Mouse (Mus musculus): Measurements from ENCODE around the gene Nphp4. TPM values are rescaled to one million over a fixed set of nuclear protein-coding genes. Genes with fewer than 3 reads are reported as not detected.
"Not testable (repeated sequence)": the region's sequence is repeated elsewhere in the genome, so short reads cannot be mapped to it uniquely, and the experiment has no call there.

Nphp4 gene
- polyA plus RNA-seq, 1 experiment from 2014 or later, result 6.5 TPM

- H3K27ac ChIP-seq, result peak overlapping the region; percentile 54
- H3K36me3 ChIP-seq (replicated peaks), result peaks cover 31% of the 10 kb centered on the region
- H3K4me3 ChIP-seq, result no peak overlapping the region
- DNase-seq (ENCODE audit: extremely low spot score, low spot score), result no peak
- 57% methylated on average over 37 of the region's 37 CpGs for WGBS
- H3K4me1 ChIP-seq, result peaks cover 30% of the 10 kb centered on the region
- no peaks in the 10 kb centered on the region for H3K9me3 ChIP-seq
- peaks cover 6% of the 10 kb centered on the region; the same call in 1 of the 2 replicates for H3K27me3 ChIP-seq (ENCODE audit: poor library complexity, severe bottlenecking)
These were observed 71.6 kb downstream of the Nphp4 start for GRCm38 (mm10) chr4:152547886-152548663.

- 93% methylated on average over 18 of the region's 18 CpGs for WGBS
- peaks cover 25% of the 10 kb centered on the region for H3K36me3 ChIP-seq (replicated peaks)
- no peak overlapping the region for H3K27ac ChIP-seq
- peaks cover 35% of the 10 kb centered on the region for H3K4me1 ChIP-seq
- H3K4me3 ChIP-seq, result no peak overlapping the region
- peaks cover 6% of the 10 kb centered on the region; the same call in 1 of the 2 replicates for H3K27me3 ChIP-seq (ENCODE audit: poor library complexity, severe bottlenecking)
- DNase-seq (ENCODE audit: extremely low spot score, low spot score), result no peak
- H3K9me3 ChIP-seq, result no peaks in the 10 kb centered on the region
These were observed 73.1 kb downstream of the Nphp4 start for GRCm38 (mm10) chr4:152549507-152550202.

- Histone ChIP-seq H3K36me3 (replicated peaks) (peaks cover 21% of the 10 kb centered on the region), H3K27me3 (ENCODE audit: poor library complexity, severe bottlenecking) (peaks cover 6% of the 10 kb centered on the region; the same call in 1 of the 2 replicates), H3K4me1 (peaks cover 39% of the 10 kb centered on the region), H3K4me3 (no peak overlapping the region), H3K27ac (no peak overlapping the region), H3K9me3 (no peaks in the 10 kb centered on the region)
- 94% methylated on average over 6 of the region's 6 CpGs for WGBS
- DNase-seq (ENCODE audit: extremely low spot score, low spot score), result no peak
These were observed 73.7 kb downstream of the Nphp4 start for GRCm38 (mm10) chr4:152550203-152550549.

GRCm38 (mm10) chr4:152553582-152554285, 77.2 kb downstream of the Nphp4 start:
- Histone ChIP-seq H3K27ac (no peak overlapping the region), H3K36me3 (replicated peaks) (peaks cover 10% of the 10 kb centered on the region), H3K27me3 (ENCODE audit: poor library complexity, severe bottlenecking) (no peaks in the 10 kb centered on the region), H3K9me3 (no peaks in the 10 kb centered on the region), H3K4me1 (peaks cover 29% of the 10 kb centered on the region), H3K4me3 (no peak overlapping the region)
- 92% methylated on average over 8 of the region's 8 CpGs for WGBS
- DNase-seq (ENCODE audit: extremely low spot score, low spot score), result no peak

- Histone ChIP-seq H3K9me3 (no peaks in the 10 kb centered on the region), H3K27ac (peak overlapping the region; percentile 35; the same call in 1 of the 2 replicates), H3K27me3 (ENCODE audit: poor library complexity, severe bottlenecking) (peaks cover 3% of the 10 kb centered on the region; the same call in 1 of the 2 replicates), H3K4me1 (peaks cover 28% of the 10 kb centered on the region), H3K4me3 (no peak overlapping the region), H3K36me3 (replicated peaks) (peaks cover 10% of the 10 kb centered on the region)
- 68% methylated on average over 18 of the region's 18 CpGs for WGBS
- DNase-seq (ENCODE audit: extremely low spot score, low spot score), result no peak
These were observed 77.9 kb downstream of the Nphp4 start for GRCm38 (mm10) chr4:152554421-152554820.

- not testable (repeated sequence) for H3K36me3 ChIP-seq (replicated peaks); DNase-seq (ENCODE audit: extremely low spot score, low spot score); H3K27me3 ChIP-seq (ENCODE audit: poor library complexity, severe bottlenecking); H3K4me3 ChIP-seq; H3K27ac ChIP-seq; H3K9me3 ChIP-seq
- WGBS, result 88% methylated on average over 3 of the region's 3 CpGs
- H3K4me1 ChIP-seq, result peaks cover 36% of the 10 kb centered on the region
These were observed 79.3 kb downstream of the Nphp4 start for GRCm38 (mm10) chr4:152555806-152556205.

- DNase-seq (ENCODE audit: extremely low spot score, low spot score), result no peak
- Histone ChIP-seq H3K4me1 (peaks cover 39% of the 10 kb centered on the region), H3K4me3 (no peak overlapping the region), H3K36me3 (replicated peaks) (peaks cover 7% of the 10 kb centered on the region), H3K27me3 (ENCODE audit: poor library complexity, severe bottlenecking) (peaks cover 4% of the 10 kb centered on the region; the same call in 1 of the 2 replicates), H3K27ac (0 out of 2 replicates have a peak overlapping the region, but pooled peaks have one; percentile 56), H3K9me3 (no peaks in the 10 kb centered on the region)
- WGBS, result 61% methylated on average over 17 of the region's 17 CpGs
These were observed 81.7 kb downstream of the Nphp4 start for GRCm38 (mm10) chr4:152558246-152558645.

DNA sequence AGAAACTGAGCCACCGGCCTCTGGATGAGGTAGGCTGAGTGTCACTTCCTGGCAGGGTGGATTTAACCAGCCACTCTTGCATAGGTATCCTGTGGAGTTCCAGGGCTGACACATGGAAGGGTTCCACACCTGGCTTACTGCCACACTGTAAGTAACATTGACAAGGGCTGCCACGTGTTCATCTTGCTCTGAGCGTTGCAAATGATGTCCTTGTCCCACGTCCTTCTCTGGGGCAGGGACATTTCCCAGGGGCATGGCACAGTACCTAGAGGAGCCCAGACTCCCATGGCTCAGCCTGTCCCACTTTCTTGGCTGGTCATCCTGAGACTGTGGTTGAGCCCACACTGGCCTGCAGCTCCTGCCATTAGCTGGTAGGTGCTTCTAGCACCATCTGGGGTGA, 91.5 kb downstream of the Nphp4 start:
- Histone ChIP-seq H3K36me3 (replicated peaks) (peaks cover 8% of the 10 kb centered on the region), H3K27ac (no peak overlapping the region), H3K4me3 (no peak overlapping the region), H3K27me3 (ENCODE audit: poor library complexity, severe bottlenecking) (no peaks in the 10 kb centered on the region), H3K9me3 (no peaks in the 10 kb centered on the region), H3K4me1 (peaks cover 16% of the 10 kb centered on the region; the same call in 1 of the 2 replicates)
- WGBS, result 84% methylated on average over 4 of the region's 4 CpGs
- no peak for DNase-seq (ENCODE audit: extremely low spot score, low spot score)

- Histone ChIP-seq H3K27me3 (ENCODE audit: poor library complexity, severe bottlenecking) (no peaks in the 10 kb centered on the region), H3K36me3 (replicated peaks) (peaks cover 2% of the 10 kb centered on the region; the same call in 1 of the 2 replicates), H3K4me1 (peaks cover 16% of the 10 kb centered on the region; the same call in 1 of the 2 replicates), H3K4me3 (no peak overlapping the region), H3K9me3 (no peaks in the 10 kb centered on the region), H3K27ac (no peak overlapping the region)
- WGBS, result 65% methylated on average over 23 of the region's 23 CpGs
- no peak for DNase-seq (ENCODE audit: extremely low spot score, low spot score)
These were observed 92.3 kb downstream of the Nphp4 start for GRCm38 (mm10) chr4:152568662-152569395.

GRCm38 (mm10) chr4:152574266-152574665, 97.8 kb downstream of the Nphp4 start:
- no peak overlapping the region for H3K27ac ChIP-seq
- WGBS, result 68% methylated on average over 12 of the region's 12 CpGs

GRCm38 (mm10) chr4:152576826-152577225, 100.3 kb downstream of the Nphp4 start:
- 79% methylated on average over 4 of the region's 4 CpGs for WGBS
- Histone ChIP-seq H3K4me3 (no peak overlapping the region), H3K4me1 (no peaks in the 10 kb centered on the region), H3K27me3 (ENCODE audit: poor library complexity, severe bottlenecking) (no peaks in the 10 kb centered on the region), H3K36me3 (replicated peaks) (no peaks in the 10 kb centered on the region), H3K9me3 (no peaks in the 10 kb centered on the region), H3K27ac (no peak overlapping the region)
- DNase-seq (ENCODE audit: extremely low spot score, low spot score), result no peak

More at GRCm38 (mm10) chr4:152574266-152574665, 97.8 kb downstream of the Nphp4 start:
- Histone ChIP-seq H3K4me3 (no peak overlapping the region), H3K9me3 (no peaks in the 10 kb centered on the region), H3K36me3 (replicated peaks) (no peaks in the 10 kb centered on the region), H3K4me1 (0 out of 2 replicates have a peak, but pooled peaks cover under 1% of the 10 kb centered on the region), H3K27me3 (ENCODE audit: poor library complexity, severe bottlenecking) (no peaks in the 10 kb centered on the region)
- no peak for DNase-seq (ENCODE audit: extremely low spot score, low spot score)

DNA sequence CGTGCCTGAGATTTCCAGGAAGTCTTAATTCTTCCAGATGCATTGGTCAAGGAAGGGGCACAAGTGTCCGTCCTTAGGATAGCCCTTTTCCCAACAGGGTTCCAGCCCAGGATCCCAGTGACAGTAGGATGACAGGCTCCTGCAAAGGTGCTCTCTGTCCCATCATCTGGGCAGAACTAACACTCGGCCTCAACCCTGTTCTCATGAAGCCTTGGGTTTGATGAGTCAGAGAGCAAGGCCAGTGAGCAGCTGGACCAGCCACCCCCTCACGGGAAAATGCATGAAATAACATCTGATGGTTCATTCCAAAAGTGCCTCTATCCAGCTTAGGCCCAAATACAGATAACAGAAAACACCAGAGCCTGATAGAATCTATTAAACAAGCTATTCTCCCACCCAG, 103.5 kb downstream of the Nphp4 start:
- Histone ChIP-seq H3K4me1 (peaks cover 8% of the 10 kb centered on the region), H3K9me3 (no peaks in the 10 kb centered on the region), H3K4me3 (no peak overlapping the region), H3K27me3 (ENCODE audit: poor library complexity, severe bottlenecking) (no peaks in the 10 kb centered on the region), H3K36me3 (replicated peaks) (no peaks in the 10 kb centered on the region), H3K27ac (no peak overlapping the region)
- no peak for DNase-seq (ENCODE audit: extremely low spot score, low spot score)
- WGBS, result 88% methylated on average over 4 of the region's 4 CpGs

Data from forebrain, embryonic 10.5 days (tissue).